Mouse (Mus musculus) heart, adult 2 months (tissue): Measurements from ENCODE around the gene Cpped1.

Experiments used
- CTCF ChIP-seq: fragments of 200-600 bp; IDR thresholded peaks from 2 replicates; pipeline ENCODE4 v1.8.1; 2022; ENCODE audit warnings: antibody characterized with exemption, mild to moderate bottlenecking, moderate library complexity
- EP300 ChIP-seq: fragments of 200-500 bp; IDR thresholded peaks from 2 replicates; pipeline ENCODE4 v1.6.1; 2011; ENCODE audit warnings: low read depth, low read length, control low read depth; ENCODE audit not compliant: insufficient read depth
- POLR2A ChIP-seq: fragments of 200-500 bp; IDR thresholded peaks from 2 replicates; pipeline ENCODE4 v1.6.1; 2011; ENCODE audit warnings: mild to moderate bottlenecking, low read depth, low read length, control low read depth; ENCODE audit not compliant: insufficient read depth

DNA sequence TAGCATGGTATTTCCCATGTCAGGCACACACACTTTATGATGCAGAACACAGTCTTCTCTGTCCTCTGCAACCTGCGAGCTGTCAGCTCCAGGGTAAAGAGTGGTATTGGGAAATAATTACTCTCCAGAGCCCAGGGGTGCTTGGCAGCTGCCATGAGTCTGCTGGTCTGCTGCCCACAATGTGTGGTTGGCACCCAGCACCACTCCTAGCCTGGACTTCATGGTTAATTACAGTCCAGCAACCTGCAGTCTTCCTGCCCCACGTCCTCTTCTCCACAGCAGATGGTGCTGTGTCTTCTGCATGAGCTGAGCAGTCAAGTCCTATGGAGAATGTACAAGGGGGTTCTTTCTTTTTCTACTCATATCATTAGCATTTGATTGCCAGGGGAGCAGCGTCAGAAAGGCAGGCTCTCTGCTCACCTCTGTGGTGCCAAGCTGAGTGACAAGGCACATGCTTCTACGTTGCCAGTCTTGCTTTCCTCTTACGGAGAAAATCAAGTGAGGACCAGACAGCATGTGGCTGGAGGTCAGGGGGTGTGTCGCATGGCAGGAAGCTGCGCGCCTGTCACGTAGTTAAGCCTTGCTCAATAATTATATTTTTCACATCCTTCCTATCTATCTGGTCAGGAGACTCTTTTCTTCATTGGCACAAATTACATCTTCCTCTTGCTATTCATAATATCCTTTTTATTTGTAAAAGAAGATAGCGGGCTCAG is 94.2 kb downstream of the Cpped1 start:
- TF ChIP-seq CTCF (peak; percentile 43), POLR2A (no peak), EP300 (no peak)
